Mouse (Mus musculus): Measurements from ENCODE around the gene Mical2. TPM values are rescaled to one million over a fixed set of nuclear protein-coding genes. Genes with fewer than 3 reads are reported as not detected.

The Mical2 gene
- total and polyA plus RNA-seq, 2 experiments from 2014 or later: 18.3 to 28.6 TPM

GRCm38 (mm10) chr7:112285573-112285972 lies 59.9 kb downstream of the Mical2 start:
- Histone ChIP-seq H3K4me2 (ENCODE audit: low read depth) (no peak overlapping the region), H3K9ac (no peak overlapping the region), H3K36me3 (ENCODE audit: insufficient read depth) (no peaks in the 10 kb centered on the region), H3K4me1 (ENCODE audit: insufficient read depth) (no peaks in the 10 kb centered on the region), H3K9me3 (ENCODE audit: low read length) (no peaks in the 10 kb centered on the region), H3K27me3 (ENCODE audit: insufficient read depth, low read length) (no peaks in the 10 kb centered on the region), H3K27ac (ENCODE audit: low read depth, low read length) (no peak overlapping the region), H3K4me3 (ENCODE audit: low read depth, low read length) (no peak overlapping the region)
- 89% methylated on average over 8 of the region's 8 CpGs for WGBS
- TF ChIP-seq CTCF (IDR thresholded peaks at IDR 0.05; ENCODE audit: low read depth): no peak
- no peak for DNase-seq
- ATAC-seq: no peak

GRCm38 (mm10) chr7:112288352-112289107 lies 62.9 kb downstream of the Mical2 start:
- Histone ChIP-seq H3K27ac (ENCODE audit: low read depth, low read length) (no peak overlapping the region), H3K9ac (no peak overlapping the region), H3K27me3 (ENCODE audit: insufficient read depth, low read length) (no peaks in the 10 kb centered on the region), H3K9me3 (ENCODE audit: low read length) (no peaks in the 10 kb centered on the region), H3K36me3 (ENCODE audit: insufficient read depth) (no peaks in the 10 kb centered on the region), H3K4me3 (ENCODE audit: low read depth, low read length) (no peak overlapping the region), H3K4me2 (ENCODE audit: low read depth) (no peak overlapping the region), H3K4me1 (ENCODE audit: insufficient read depth) (no peaks in the 10 kb centered on the region)
- DNase-seq: no peak
- no peak for TF ChIP-seq CTCF (IDR thresholded peaks at IDR 0.05; ENCODE audit: low read depth)
- no peak for ATAC-seq
- WGBS: 93% methylated on average over 5 of the region's 5 CpGs

GRCm38 (mm10) chr7:112289514-112289913 lies 63.9 kb downstream of the Mical2 start:
- Histone ChIP-seq H3K9ac (no peak overlapping the region), H3K4me2 (ENCODE audit: low read depth) (no peak overlapping the region), H3K4me3 (ENCODE audit: low read depth, low read length) (no peak overlapping the region), H3K27ac (ENCODE audit: low read depth, low read length) (no peak overlapping the region), H3K9me3 (ENCODE audit: low read length) (no peaks in the 10 kb centered on the region), H3K36me3 (ENCODE audit: insufficient read depth) (no peaks in the 10 kb centered on the region), H3K4me1 (ENCODE audit: insufficient read depth) (no peaks in the 10 kb centered on the region), H3K27me3 (ENCODE audit: insufficient read depth, low read length) (no peaks in the 10 kb centered on the region)
- ATAC-seq: no peak
- 71% methylated on average over 5 of the region's 5 CpGs for WGBS
- no peak for DNase-seq
- no peak for TF ChIP-seq CTCF (IDR thresholded peaks at IDR 0.05; ENCODE audit: low read depth)

GRCm38 (mm10) chr7:112289990-112290389 lies 64.3 kb downstream of the Mical2 start:
- Histone ChIP-seq H3K36me3 (ENCODE audit: insufficient read depth) (no peaks in the 10 kb centered on the region), H3K27ac (ENCODE audit: low read depth, low read length) (no peak overlapping the region), H3K4me3 (ENCODE audit: low read depth, low read length) (no peak overlapping the region), H3K9me3 (ENCODE audit: low read length) (no peaks in the 10 kb centered on the region), H3K27me3 (ENCODE audit: insufficient read depth, low read length) (no peaks in the 10 kb centered on the region), H3K4me2 (ENCODE audit: low read depth) (no peak overlapping the region), H3K9ac (no peak overlapping the region), H3K4me1 (ENCODE audit: insufficient read depth) (no peaks in the 10 kb centered on the region)
- DNase-seq (no peak), ATAC-seq (no peak)
- no peak for TF ChIP-seq CTCF (IDR thresholded peaks at IDR 0.05; ENCODE audit: low read depth)
- 57% methylated on average over 4 of the region's 4 CpGs for WGBS

- no peak overlapping the region for H3K27ac ChIP-seq (ENCODE audit: low read depth, low read length)
- no peak overlapping the region for H3K4me3 ChIP-seq (ENCODE audit: low read depth, low read length)
- no peaks in the 10 kb centered on the region for H3K9me3 ChIP-seq (ENCODE audit: low read length)
- H3K9ac ChIP-seq: no peak overlapping the region
- 0 out of 2 replicates have a peak, but pooled peaks cover 5% of the 10 kb centered on the region for H3K4me1 ChIP-seq (ENCODE audit: insufficient read depth)
- WGBS: 64% methylated on average over 7 of the region's 7 CpGs
- DNase-seq: no peak
- no peaks in the 10 kb centered on the region for H3K27me3 ChIP-seq (ENCODE audit: insufficient read depth, low read length)
- no peak for ATAC-seq
- no peak overlapping the region for H3K4me2 ChIP-seq (ENCODE audit: low read depth)
- no peaks in the 10 kb centered on the region for H3K36me3 ChIP-seq (ENCODE audit: insufficient read depth)
- no peak for TF ChIP-seq CTCF (IDR thresholded peaks at IDR 0.05; ENCODE audit: low read depth)
These were observed 67.9 kb downstream of the Mical2 start for GRCm38 (mm10) chr7:112293456-112294104.

GRCm38 (mm10) chr7:112295426-112296221 lies 70.0 kb downstream of the Mical2 start:
- Histone ChIP-seq H3K4me1 (ENCODE audit: insufficient read depth) (0 out of 2 replicates have a peak, but pooled peaks cover 5% of the 10 kb centered on the region), H3K36me3 (ENCODE audit: insufficient read depth) (no peaks in the 10 kb centered on the region), H3K9ac (no peak overlapping the region), H3K27me3 (ENCODE audit: insufficient read depth, low read length) (no peaks in the 10 kb centered on the region), H3K4me2 (ENCODE audit: low read depth) (no peak overlapping the region), H3K4me3 (ENCODE audit: low read depth, low read length) (no peak overlapping the region), H3K27ac (ENCODE audit: low read depth, low read length) (no peak overlapping the region), H3K9me3 (ENCODE audit: low read length) (no peaks in the 10 kb centered on the region)
- WGBS: 70% methylated on average over 8 of the region's 8 CpGs
- ATAC-seq: no peak
- TF ChIP-seq CTCF (IDR thresholded peaks at IDR 0.05; ENCODE audit: low read depth): no peak
- no peak for DNase-seq
